Mouse (Mus musculus): ENCODE data around the gene 4933428G20Rik.

4933428G20Rik gene

GRCm38 (mm10) chr11:97499865-97500719 lies at the start of gene 4933428G20Rik:
Gene 4933428G20Rik (minus strand): TSS chr11:97500340.
- DNase-seq = no peak

- DNase-seq = no peak
Measured at GRCm38 (mm10) chr11:97548757-97549156, 48.6 kb upstream of the 4933428G20Rik start.

- DNase-seq = no peak
Measured at GRCm38 (mm10) chr11:97547957-97548706, 48.0 kb upstream of the 4933428G20Rik start.

GRCm38 (mm10) chr11:97546804-97547411 lies 46.8 kb upstream of the 4933428G20Rik start:
- DNase-seq = peak; percentile 79 to 87

DNA sequence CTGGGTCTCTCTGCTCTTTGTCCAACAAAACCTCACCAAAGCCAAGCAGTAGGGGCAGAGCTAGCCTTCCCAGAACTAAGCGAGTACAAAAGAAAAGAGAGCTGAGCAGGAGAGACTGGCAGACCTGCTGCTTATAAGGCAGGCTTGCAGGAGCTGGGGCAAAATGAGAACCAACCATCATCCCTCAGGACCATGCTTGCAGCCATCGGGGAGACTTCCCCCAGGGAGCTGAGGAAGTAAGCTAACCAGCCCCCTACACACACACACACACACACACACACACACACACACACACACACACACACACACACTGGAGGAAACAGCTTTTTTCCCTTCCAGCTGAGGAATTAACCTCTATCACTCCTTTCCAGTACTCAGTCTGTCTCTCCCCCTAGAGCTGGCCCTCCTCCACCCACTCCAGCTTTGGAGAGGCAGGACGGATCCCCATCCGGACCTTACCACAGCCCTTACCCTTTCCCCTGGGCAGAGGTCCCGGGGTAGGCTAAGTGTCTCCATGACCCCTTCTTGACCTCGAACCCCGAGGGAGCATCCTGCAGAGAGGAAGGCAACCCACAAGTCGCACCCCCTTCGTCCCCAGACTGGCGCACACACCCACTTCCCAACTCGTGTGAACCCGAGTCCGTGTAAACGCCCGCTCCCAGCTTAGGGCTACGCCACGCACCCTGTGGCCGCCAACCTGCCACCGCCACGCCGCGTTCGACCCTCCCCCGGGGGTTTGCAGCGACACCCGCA lies 45.8 kb upstream of the 4933428G20Rik start:
- no peak for DNase-seq

DNA sequence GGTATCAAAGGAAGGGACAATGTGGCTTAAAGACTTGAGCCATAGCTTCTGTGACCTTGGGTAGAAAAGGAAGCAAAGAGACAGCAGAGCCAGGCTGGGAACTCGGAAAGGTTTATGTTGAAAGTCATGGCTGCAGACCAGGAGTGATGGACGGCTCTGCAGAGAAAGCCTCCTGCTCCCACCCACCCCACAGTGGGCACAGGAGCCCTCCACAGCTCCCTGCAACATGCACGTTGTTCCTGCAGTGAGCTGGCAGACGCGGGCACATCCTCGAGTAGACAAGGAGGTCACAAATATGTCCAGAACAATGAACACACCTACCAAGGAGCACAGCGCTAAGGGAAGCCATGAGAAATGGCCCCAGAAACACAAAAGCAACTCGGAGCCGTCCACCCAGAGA lies 43.7 kb upstream of the 4933428G20Rik start:
- no peak for DNase-seq

GRCm38 (mm10) chr11:97543181-97543733 lies 43.1 kb upstream of the 4933428G20Rik start:
- peak; percentile 88 to 90 for DNase-seq

DNA sequence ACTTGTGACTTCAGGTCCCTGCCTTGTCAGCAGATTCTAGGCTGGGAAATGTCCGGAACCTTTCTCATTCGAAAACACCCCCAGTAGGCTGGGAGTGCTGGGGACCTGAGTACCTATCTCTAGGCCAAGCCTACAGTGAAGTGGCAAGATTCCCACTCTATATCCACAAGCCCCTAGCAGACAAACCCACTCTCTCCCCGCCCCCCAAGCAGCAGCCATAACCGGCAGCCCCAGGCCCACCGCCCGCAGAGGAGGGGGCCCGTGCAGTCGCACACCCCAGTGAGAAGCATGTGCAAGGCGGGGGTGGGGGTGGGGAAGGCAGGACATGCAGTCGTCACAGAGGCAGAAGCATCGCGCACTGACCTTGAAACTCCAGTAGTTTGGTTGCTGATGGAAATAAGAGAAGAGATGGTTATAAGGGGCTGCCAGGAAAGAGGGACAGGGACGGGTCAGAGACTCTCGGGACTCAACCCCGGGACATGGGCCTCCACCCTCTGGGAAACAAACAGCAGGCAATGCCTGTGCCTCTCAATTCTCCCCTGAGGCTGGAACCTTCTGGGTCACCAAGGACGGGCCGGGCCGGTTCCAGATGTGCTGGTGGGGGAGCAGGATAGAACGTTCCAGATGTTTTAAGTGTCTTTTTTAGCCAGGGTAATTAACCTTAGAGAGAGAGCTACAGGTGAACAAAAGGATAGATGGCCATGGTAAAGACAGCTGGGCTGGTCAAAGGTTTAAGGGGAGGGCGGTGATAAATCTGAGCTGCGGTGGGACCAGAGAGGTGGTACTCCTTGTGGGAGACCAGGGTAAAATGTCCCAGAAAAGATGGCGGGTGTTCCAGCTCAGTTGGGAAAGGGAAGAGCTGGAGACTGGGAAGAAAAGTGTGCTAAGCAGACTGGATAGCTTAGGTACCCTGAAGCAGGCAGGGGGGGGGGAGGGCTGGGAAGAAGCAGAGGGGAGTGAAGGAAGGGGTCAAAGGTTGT lies 42.3 kb upstream of the 4933428G20Rik start:
- peak in 1 of 2 experiments; percentile 15 for DNase-seq

DNA sequence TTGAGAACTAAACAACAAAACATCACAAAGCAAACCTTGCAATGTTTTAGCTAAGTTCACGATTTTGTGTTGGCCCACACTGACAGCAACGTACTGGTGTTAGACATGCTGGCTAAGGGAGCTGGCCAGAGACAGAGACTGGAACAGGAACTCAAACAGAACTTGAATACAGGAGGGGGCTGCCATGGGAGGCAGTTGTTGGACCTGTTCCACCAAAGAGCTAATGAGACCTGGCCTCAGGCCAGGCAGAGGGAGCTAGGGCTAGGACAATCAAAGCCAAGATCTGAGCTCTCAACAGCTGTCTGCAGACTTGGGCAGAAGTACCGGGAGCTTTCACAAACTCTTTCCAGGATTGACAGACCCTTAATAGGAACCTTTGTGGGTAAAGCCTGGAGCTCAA lies 40.5 kb upstream of the 4933428G20Rik start:
- DNase-seq = peak; percentile 52 to 69

- no peak for DNase-seq
Measured at GRCm38 (mm10) chr11:97540136-97540535, 40.0 kb upstream of the 4933428G20Rik start.

DNA sequence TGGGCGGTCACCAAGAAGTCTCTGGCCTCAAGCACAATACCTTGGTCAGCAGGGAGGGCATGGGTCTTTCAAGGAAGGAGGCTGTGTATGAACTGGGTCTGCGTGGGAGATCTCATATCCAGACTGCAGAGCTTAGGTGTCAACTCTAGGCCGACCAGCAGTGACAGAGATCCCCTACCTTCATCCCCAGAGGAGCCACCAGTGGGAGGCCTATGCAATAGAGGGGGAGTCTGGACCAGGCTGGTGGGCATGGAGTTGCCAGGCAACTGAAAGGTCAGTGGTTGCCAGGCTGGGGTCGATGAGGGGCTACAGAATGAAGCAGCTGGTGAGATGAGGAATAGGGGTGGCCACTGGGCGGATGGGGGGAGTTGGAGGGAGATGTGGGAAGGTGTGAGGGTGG lies 39.5 kb upstream of the 4933428G20Rik start:
- no peak for DNase-seq

DNA sequence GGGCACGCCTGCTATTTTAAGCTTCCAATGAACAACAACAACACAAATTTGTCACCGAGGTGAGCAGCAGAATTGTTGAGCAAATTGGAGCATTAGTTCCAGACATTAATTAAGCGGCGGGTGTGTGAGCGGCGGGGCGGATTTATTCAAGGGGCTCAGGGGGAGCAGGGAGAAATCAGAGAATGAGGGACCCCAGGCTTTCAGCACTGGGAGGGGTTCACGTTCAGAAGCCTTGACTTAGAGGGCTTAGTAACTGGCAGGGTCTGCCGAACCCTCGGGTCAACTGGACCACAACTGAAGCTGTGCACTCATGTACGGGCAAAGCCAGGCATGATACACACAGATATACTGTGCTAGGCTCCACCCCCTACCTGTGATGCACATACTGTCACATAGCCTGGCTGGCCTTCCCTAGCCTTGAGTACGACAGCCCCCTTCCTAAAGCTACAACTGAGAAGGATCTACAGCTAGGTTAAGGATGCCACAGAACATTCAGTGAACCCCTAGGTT lies 37.5 kb upstream of the 4933428G20Rik start:
- DNase-seq = no peak

DNA sequence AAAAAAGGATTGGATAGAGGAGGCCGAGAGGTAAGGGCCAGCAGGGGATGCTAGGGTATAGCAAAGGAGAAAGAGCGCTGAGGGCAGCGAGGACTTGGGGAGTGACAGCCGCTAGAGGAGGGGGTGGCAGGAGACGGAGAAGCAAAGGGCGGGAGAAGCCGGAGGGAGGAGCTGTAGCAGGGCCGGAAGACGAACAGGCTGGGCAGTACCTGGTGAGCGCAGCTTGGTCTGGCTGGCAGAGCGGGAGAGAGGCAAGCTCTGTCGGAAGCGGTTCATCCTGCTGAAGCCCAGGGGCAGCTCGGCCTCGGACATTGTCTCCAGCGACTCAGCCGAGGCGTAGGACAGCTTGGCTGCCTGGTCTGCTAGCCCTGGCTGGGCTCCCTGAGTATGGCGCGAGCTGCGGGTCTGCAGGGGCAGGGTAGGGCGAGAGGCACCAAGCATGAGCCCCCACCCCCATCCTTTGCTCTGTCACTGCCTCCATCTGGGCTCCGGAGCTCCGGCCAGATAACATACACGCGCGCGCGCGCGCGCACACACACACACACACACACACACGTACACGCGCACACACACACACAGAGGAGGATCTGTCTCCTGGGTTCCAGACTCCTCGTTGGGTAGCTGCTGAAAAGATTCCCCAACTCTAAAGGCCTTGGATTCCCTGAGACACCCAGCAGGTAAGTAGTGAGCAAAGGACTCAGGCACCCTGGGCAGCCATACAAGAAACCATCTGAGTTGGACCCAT lies 36.9 kb upstream of the 4933428G20Rik start:
- DNase-seq = peak in 1 of 2 experiments; percentile 42

- DNase-seq = no peak
Measured at GRCm38 (mm10) chr11:97536083-97536747, 36.1 kb upstream of the 4933428G20Rik start.

GRCm38 (mm10) chr11:97535660-97536059 lies 35.5 kb upstream of the 4933428G20Rik start:
- no peak for DNase-seq

DNA sequence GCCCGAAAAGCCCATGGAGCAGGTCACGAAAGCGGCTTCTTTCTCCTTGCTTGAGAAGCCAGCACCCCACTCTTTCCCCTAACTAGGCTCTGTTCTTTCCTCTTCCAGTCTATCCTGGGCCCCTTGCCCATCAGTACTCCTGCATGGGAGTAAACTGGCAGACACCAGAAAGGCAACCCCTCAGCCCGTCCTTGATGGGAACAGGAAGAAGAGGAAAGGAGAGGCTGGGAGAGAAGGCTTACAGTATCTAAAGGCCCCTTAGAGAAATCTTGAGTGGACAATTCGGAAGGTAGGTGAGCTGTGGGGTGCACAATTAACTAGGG lies 35.1 kb upstream of the 4933428G20Rik start:
- no peak for DNase-seq

DNA sequence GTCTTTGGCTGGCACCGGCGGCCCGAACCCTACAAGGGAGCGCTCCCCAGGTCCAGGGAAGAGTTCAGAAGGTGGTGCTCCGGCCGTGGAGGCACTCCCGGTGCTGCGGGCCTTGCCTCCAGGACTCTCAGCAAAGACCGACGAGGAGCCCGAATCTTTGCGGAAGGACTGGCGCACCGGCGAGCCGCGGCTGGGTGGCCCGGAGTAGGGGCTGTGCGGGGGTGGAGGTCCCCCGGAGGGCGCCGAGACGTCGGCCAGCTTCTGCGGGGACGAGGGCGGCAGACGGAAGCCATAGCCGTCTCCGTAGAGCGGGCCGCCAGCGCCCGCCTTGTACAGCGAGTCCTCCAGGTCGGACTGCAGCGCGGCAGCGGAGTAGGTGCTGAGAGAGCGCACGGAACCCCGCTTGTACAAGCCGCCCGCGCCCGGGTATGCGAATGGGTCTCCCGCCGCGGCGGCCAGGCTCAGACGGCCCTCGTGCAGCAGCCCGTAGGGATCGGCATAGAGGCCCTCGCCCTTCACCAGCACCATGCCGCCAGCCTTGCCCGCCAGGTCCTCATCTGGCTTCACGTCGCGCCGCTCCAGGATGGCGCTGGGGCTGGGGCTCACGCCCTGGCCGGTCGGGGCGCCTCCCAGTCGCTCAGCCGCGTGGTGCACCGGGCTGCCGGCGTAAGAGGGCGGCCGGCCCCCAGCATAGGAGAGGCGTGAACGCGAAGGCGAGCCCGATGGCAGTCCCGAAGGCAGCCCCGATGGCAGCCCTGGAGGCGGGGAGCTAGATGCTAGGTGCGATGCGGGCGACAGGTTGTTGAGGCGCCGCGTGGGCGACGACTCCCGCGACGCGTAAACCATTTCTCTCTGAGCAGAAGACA lies 34.5 kb upstream of the 4933428G20Rik start:
- no peak for DNase-seq

GRCm38 (mm10) chr11:97533653-97534052 lies 33.5 kb upstream of the 4933428G20Rik start:
- DNase-seq = no peak
